Mouse (Mus musculus) heart, embryonic 11.5 days (tissue): ENCODE data around the gene Sirt4. TPM values are rescaled to one million over a fixed set of nuclear protein-coding genes. Genes with fewer than 3 reads are reported as not detected.

Experiments used
- ATAC-seq: fragments of 200-750 bp; cut with Nextera tagmentation; replicated peaks from 2 replicates; pipeline ENCODE4 v1.8.0; 2017; ENCODE audit warnings: moderate library complexity; ENCODE audit not compliant: insufficient number of reproducible peaks, low FRiP score, low TSS enrichment
- H3K27ac ChIP-seq: fragments of 300-500 bp; sonication (generic); 2 replicates; pipeline ENCODE4 v1.5.1; 2014; ENCODE audit warnings: mild to moderate bottlenecking, low read depth, low read length
- H3K27me3 ChIP-seq: fragments of 300-500 bp; sonication (generic); 2 replicates; pipeline ENCODE4 v1.6.1; 2014; ENCODE audit warnings: mild to moderate bottlenecking, low read length, mixed read lengths; ENCODE audit not compliant: control insufficient read depth, insufficient read depth
- H3K36me3 ChIP-seq: fragments of 300-500 bp; sonication (generic); 2 replicates; pipeline ENCODE4 v1.6.1; 2014; ENCODE audit warnings: mild to moderate bottlenecking, low read length, moderate library complexity, mixed read lengths; ENCODE audit not compliant: control insufficient read depth, insufficient read depth
- H3K4me1 ChIP-seq: fragments of 300-500 bp; sonication (generic); 2 replicates; pipeline ENCODE4 v1.6.1; 2014; ENCODE audit warnings: low read length; ENCODE audit not compliant: control insufficient read depth, insufficient read depth
- H3K4me2 ChIP-seq: fragments of 300-500 bp; sonication (generic); 2 replicates; pipeline ENCODE4 v1.6.1; 2014; ENCODE audit warnings: mild to moderate bottlenecking, moderate library complexity
- H3K4me3 ChIP-seq: fragments of 300-500 bp; sonication (generic); 2 replicates; pipeline ENCODE4 v1.5.1; 2014; ENCODE audit warnings: low read depth, low read length
- H3K9ac ChIP-seq: fragments of 300-500 bp; sonication (generic); 2 replicates; pipeline ENCODE4 v1.6.1; 2014; ENCODE audit warnings: mild to moderate bottlenecking, low read depth, low read length, moderate library complexity
- H3K9me3 ChIP-seq: fragments of 300-500 bp; sonication (generic); replicated peaks from 2 replicates; pipeline ENCODE4 v1.6.1; 2016; ENCODE audit warnings: low read length; ENCODE audit not compliant: control insufficient read depth
- WGBS: fragments of 180-500 bp; shearing (Covaris S2); extraction: QIAGEN DNeasy Blood & Tissue Kit; methylation state at CpG from one replicate; pipeline ENCODE4 v1.1.7; 2014; ENCODE audit not compliant: insufficient replicate concordance; 5-methylcytosine and 5-hydroxymethylcytosine counted together
- polyA plus RNA-seq: library from polyadenylated mRNA; unstranded; fragments of >200 nt; fragmentation: Nextera tagmentation; extraction: Ambion mirVana; gene quantifications from 2 replicates; pipeline ENCODE4 v1.2.1, GENCODE M21; 2014

Gene Sirt4
- polyA plus RNA-seq, 1 experiment from 2014 or later, result 15.8 TPM

GRCm38 (mm10) chr5:115474174-115474828, 10.2 kb downstream of the Sirt4 start:
- 60% methylated on average over 22 of the region's 22 CpGs for WGBS
- ATAC-seq, result no peak
- Histone ChIP-seq H3K36me3 (no peaks in the 10 kb centered on the region), H3K27ac (no peak overlapping the region), H3K9ac (no peak overlapping the region), H3K4me3 (no peak overlapping the region), H3K4me1 (no peaks in the 10 kb centered on the region), H3K4me2 (peak overlapping the region; percentile 31), H3K27me3 (peaks cover under 1% of the 10 kb centered on the region; the same call in 1 of the 2 replicates), H3K9me3 (no peaks in the 10 kb centered on the region)

DNA sequence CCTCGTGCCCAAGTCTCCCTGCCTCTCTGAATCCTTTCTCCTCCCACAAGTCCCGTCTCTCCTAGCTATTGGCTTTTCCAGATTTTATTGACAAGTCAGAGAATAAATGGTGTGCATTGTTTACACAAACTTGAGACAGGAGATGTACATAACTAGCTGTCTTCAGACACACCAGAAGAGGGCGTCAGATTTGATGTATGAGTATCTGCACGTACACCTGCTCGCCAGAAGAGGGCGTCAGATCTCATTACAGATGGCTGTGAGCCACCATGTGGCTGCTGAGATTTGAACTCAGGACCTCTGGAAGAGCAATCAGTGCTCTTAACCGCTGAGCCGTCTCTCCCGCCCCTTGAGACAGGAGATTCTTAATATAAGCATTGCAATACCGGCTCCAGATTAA, 11.3 kb downstream of the Sirt4 start:
- Histone ChIP-seq H3K27ac (no peak overlapping the region), H3K27me3 (no peaks in the 10 kb centered on the region), H3K36me3 (no peaks in the 10 kb centered on the region), H3K4me1 (no peaks in the 10 kb centered on the region), H3K4me2 (no peak overlapping the region), H3K4me3 (no peak overlapping the region), H3K9ac (no peak overlapping the region), H3K9me3 (no peaks in the 10 kb centered on the region)
- WGBS, result 75% methylated on average over 10 of the region's 10 CpGs
- ATAC-seq, result no peak

GRCm38 (mm10) chr5:115470766-115471531, 13.6 kb downstream of the Sirt4 start:
- 35% methylated on average over 20 of the region's 20 CpGs for WGBS
- ATAC-seq, result no peak
- Histone ChIP-seq H3K27ac (no peak overlapping the region), H3K9ac (no peak overlapping the region), H3K36me3 (no peaks in the 10 kb centered on the region), H3K4me2 (peak overlapping the region; percentile 31), H3K4me1 (no peaks in the 10 kb centered on the region), H3K27me3 (no peaks in the 10 kb centered on the region), H3K9me3 (no peaks in the 10 kb centered on the region), H3K4me3 (no peak overlapping the region)

- 57% methylated on average over 6 of the region's 6 CpGs for WGBS
Measured at GRCm38 (mm10) chr5:115469791-115470190, 14.7 kb downstream of the Sirt4 start.

DNA sequence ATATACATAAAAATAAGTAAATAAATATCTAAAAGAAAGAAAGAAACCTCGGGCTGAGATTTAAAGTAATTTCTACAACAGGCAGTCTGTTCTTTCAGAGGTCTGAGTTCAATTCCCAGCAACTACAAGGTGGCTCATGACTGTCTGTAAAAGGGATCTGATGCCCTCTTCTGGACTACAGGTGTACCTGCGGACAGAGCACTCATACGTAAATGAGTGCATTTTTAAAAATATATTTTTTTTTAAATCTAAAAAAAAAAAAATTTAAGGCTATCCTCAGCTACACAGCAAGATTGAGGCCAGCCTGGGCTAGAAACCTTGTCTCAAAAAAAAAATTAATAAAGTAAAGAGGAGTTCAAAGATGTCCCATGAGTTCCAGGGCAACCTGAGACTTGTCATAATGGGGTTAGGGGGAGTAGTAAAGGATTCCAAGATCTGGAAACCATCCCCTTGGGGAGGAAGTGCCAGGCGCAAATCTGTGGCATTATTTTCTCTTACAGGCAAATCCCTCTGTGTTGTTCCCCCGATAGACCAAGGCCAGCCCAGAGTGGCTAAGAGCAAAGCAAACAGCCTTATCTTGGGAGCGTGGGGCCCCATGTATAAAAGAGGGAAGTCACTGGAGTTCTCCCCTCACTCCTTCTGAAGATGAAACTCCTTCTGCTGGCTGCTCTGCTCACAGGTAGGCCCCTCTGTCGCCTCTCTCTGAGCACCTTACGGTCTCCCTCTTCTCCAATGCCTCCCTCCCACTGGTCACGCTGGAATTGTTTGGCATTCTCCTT, 18.7 kb downstream of the Sirt4 start, which contains the start of gene Pla2g1b:
Gene Pla2g1b, plus strand, starts transcription at position 621 of the 779 bp plus-strand sequence.
- H3K4me1 ChIP-seq, result no peaks in the 10 kb centered on the region
- 40% methylated on average over 9 of the region's 9 CpGs for WGBS
- H3K4me3 ChIP-seq, result no peak within 1 kb of the TSS
- ATAC-seq, result no peak
- no peak within 1 kb of the TSS for H3K4me2 ChIP-seq
- H3K36me3 ChIP-seq, result no peaks in the 10 kb centered on the region
- H3K9ac ChIP-seq, result no peak within 1 kb of the TSS
- no peak within 1 kb of the TSS for H3K27ac ChIP-seq
- no peaks in the 10 kb centered on the region for H3K9me3 ChIP-seq
- no peaks in the 10 kb centered on the region for H3K27me3 ChIP-seq

More at GRCm38 (mm10) chr5:115469791-115470190, 14.7 kb downstream of the Sirt4 start:
- Histone ChIP-seq H3K4me1 (no peaks in the 10 kb centered on the region), H3K27ac (no peak overlapping the region), H3K36me3 (no peaks in the 10 kb centered on the region), H3K27me3 (no peaks in the 10 kb centered on the region), H3K4me2 (no peak overlapping the region), H3K4me3 (no peak overlapping the region), H3K9me3 (no peaks in the 10 kb centered on the region), H3K9ac (no peak overlapping the region)
- no peak for ATAC-seq

DNA sequence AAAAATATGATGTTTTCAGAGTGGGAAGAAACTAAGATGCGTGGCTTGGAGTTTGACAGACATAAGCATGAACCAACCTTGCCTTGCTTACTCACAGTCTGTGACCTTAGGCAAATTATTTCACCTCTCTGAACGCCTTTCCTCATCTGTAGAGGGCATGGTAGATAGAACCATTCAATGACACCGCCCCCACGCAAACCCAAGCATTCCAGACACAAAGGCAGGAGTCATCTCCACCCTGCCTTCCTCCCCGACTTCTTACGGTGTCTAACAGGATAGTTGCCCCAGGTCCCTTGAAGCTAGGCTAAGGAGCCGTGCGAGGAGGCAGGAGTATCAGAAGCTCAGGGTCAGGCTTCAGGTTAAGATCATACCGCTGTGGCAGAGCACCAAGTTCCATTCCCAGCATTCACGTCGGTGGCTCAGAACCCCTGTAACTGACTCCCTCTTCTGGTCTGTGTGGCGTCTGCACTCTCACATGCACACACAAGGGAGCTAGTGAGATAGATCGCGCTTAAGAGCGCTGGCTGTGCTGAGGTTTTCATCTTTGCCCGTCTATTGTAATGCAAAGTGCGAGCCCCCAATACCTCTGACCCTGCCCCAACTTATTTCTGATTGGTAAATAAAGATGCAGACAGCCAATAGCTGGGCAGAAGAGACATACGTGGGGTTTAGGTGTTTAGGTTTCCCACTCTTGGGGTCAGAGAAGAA, 20.0 kb downstream of the Sirt4 start:
- Histone ChIP-seq H3K4me2 (no peak overlapping the region), H3K4me1 (no peaks in the 10 kb centered on the region), H3K9ac (no peak overlapping the region), H3K36me3 (no peaks in the 10 kb centered on the region), H3K27me3 (no peaks in the 10 kb centered on the region), H3K4me3 (no peak overlapping the region), H3K9me3 (no peaks in the 10 kb centered on the region), H3K27ac (no peak overlapping the region)
- 74% methylated on average over 18 of the region's 18 CpGs for whole genome bisulfite sequencing
- no peak for ATAC-seq

- no peaks in the 10 kb centered on the region for H3K27me3 ChIP-seq
- no peak overlapping the region for H3K4me2 ChIP-seq
- H3K9me3 ChIP-seq, result no peaks in the 10 kb centered on the region
- 64% methylated on average over 13 of the region's 13 CpGs for WGBS
- no peaks in the 10 kb centered on the region for H3K36me3 ChIP-seq
- peaks cover 3% of the 10 kb centered on the region for H3K4me1 ChIP-seq
- H3K27ac ChIP-seq, result no peak overlapping the region
- ATAC-seq, result no peak
- H3K4me3 ChIP-seq, result no peak overlapping the region
- H3K9ac ChIP-seq, result no peak overlapping the region
Measured at GRCm38 (mm10) chr5:115458918-115459317, 25.6 kb downstream of the Sirt4 start.

- no peak overlapping the region for H3K4me3 ChIP-seq
- no peaks in the 10 kb centered on the region for H3K9me3 ChIP-seq
- no peak overlapping the region for H3K27ac ChIP-seq
- WGBS, result 83% methylated on average over 7 of the region's 7 CpGs
- H3K4me1 ChIP-seq, result peaks cover 7% of the 10 kb centered on the region
- peaks cover 8% of the 10 kb centered on the region; the same call in 1 of the 2 replicates for H3K36me3 ChIP-seq
- H3K9ac ChIP-seq, result no peak overlapping the region
- no peak for ATAC-seq
- H3K4me2 ChIP-seq, result no peak overlapping the region
- no peaks in the 10 kb centered on the region for H3K27me3 ChIP-seq
Measured at GRCm38 (mm10) chr5:115455838-115456237, 28.7 kb downstream of the Sirt4 start.
